Mouse (Mus musculus) spleen, adult 2 months (tissue): ENCODE measurements around the gene Crisp3.
"Not testable (repeated sequence)": the region's sequence is repeated elsewhere in the genome, so short reads cannot be mapped to it uniquely, and the experiment has no call there.

ENCODE experiments used
- CTCF ChIP-seq: fragments of 200-500 bp; IDR thresholded peaks from 2 replicates; pipeline ENCODE4 v1.5.1; 2011; ENCODE audit warnings: mild to moderate bottlenecking, inconsistent platforms; ENCODE audit not compliant: insufficient read depth, insufficient read length, insufficient replicate concordance; ENCODE audit errors: extremely low read depth
- POLR2A ChIP-seq: fragments of 200-500 bp; IDR thresholded peaks from 2 replicates; pipeline ENCODE4 v1.6.1; 2011; ENCODE audit warnings: low read depth, low read length, inconsistent platforms

- not testable (repeated sequence) for TF ChIP-seq CTCF, POLR2A
Measured at GRCm38 (mm10) chr17:40190192-40190591, 51.9 kb downstream of the Crisp3 start.
